Mouse (Mus musculus) limb, embryonic 11.5 days (tissue): ENCODE results near the gene G6pc. TPM values are rescaled to one million over a fixed set of nuclear protein-coding genes. Genes with fewer than 3 reads are reported as not detected.
A peak's percentile ranks its signal among the peaks of the same experiment; 100 is the strongest.
"Not testable (repeated sequence)": the region's sequence is repeated elsewhere in the genome, so short reads cannot be mapped to it uniquely, and the experiment has no call there.

Source experiments
- ATAC-seq: fragments of 200-750 bp; cut with Nextera tagmentation; 2 replicates; pipeline ENCODE4 v1.8.0; 2017; ENCODE audit warnings: low read depth; ENCODE audit not compliant: insufficient number of reproducible peaks, low FRiP score, low TSS enrichment
- DNase-seq: peaks from one replicate; pipeline ENCODE4 v3.0.0-alpha.2; 2015; ENCODE audit warnings: low spot score
- H3K27ac ChIP-seq: fragments of 300-500 bp; sonication (generic); replicated peaks from 2 replicates; pipeline ENCODE4 v1.5.1; 2014; ENCODE audit warnings: low read depth, mild to moderate bottlenecking, low read length
- H3K27me3 ChIP-seq: fragments of 300-500 bp; sonication (generic); 2 replicates; pipeline ENCODE4 v1.6.1; 2014; ENCODE audit warnings: mild to moderate bottlenecking, low read length, mixed read lengths; ENCODE audit not compliant: control insufficient read depth, insufficient read depth
- H3K36me3 ChIP-seq: fragments of 300-500 bp; sonication (generic); 2 replicates; pipeline ENCODE4 v1.6.1; 2014; ENCODE audit warnings: mild to moderate bottlenecking, low read length, moderate library complexity, mixed read lengths; ENCODE audit not compliant: control insufficient read depth, insufficient read depth
- H3K4me1 ChIP-seq: fragments of 300-500 bp; sonication (generic); 2 replicates; pipeline ENCODE4 v1.6.1; 2014; ENCODE audit warnings: low read length, mixed read lengths; ENCODE audit not compliant: control insufficient read depth, insufficient read depth
- H3K4me2 ChIP-seq: fragments of 300-500 bp; sonication (generic); 2 replicates; pipeline ENCODE4 v1.6.1; 2014; ENCODE audit warnings: low read depth, mild to moderate bottlenecking, moderate library complexity; ENCODE audit not compliant: severe bottlenecking
- H3K4me3 ChIP-seq: fragments of 300-500 bp; sonication (generic); 2 replicates; pipeline ENCODE4 v1.5.1; 2014; ENCODE audit warnings: low read depth, low read length
- H3K9ac ChIP-seq: fragments of 300-500 bp; sonication (generic); 2 replicates; pipeline ENCODE4 v1.6.1; 2014; ENCODE audit warnings: mild to moderate bottlenecking, low read length
- H3K9me3 ChIP-seq: fragments of 300-500 bp; sonication (generic); 2 replicates; pipeline ENCODE4 v1.6.1; 2016; ENCODE audit warnings: low read length; ENCODE audit not compliant: control insufficient read depth
- WGBS: fragments of 180-500 bp; shearing (Covaris S2); extraction: QIAGEN DNeasy Blood & Tissue Kit; methylation state at CpG from one replicate; pipeline ENCODE4 v1.1.7; 2014; 5-methylcytosine and 5-hydroxymethylcytosine counted together
- polyA plus RNA-seq: library from polyadenylated mRNA; unstranded; fragments of >200 nt; fragmentation: Nextera tagmentation; extraction: Ambion mirVana; gene quantifications from 2 replicates; pipeline ENCODE4 v1.2.1, GENCODE M21; 2014

Gene G6pc
- not detected in 2 replicates for polyA plus RNA-seq

GRCm38 (mm10) chr11:101367326-101367935 lies at the start of gene G6pc:
Gene G6pc (plus strand): TSS chr11:101367561.
- H3K4me3 ChIP-seq, result no peak within 1 kb of the TSS
- no peak within 1 kb of the TSS for H3K4me2 ChIP-seq
- no peaks in the 10 kb centered on the region for H3K27me3 ChIP-seq
- no peaks in the 10 kb centered on the region for H3K9me3 ChIP-seq
- no peaks in the 10 kb centered on the region for H3K4me1 ChIP-seq
- no peak within 1 kb of the TSS for H3K9ac ChIP-seq
- DNase-seq (no peak), ATAC-seq (no peak)
- H3K27ac ChIP-seq, result no peak within 1 kb of the TSS
- 90% methylated on average over 8 of the region's 8 CpGs for WGBS
- no peaks in the 10 kb centered on the region for H3K36me3 ChIP-seq

GRCm38 (mm10) chr11:101323609-101324008 lies 43.8 kb upstream of the G6pc start:
- Histone ChIP-seq H3K4me3 (no peak overlapping the region), H3K36me3 (peaks cover 32% of the 10 kb centered on the region), H3K27me3 (no peaks in the 10 kb centered on the region), H3K4me1 (no peaks in the 10 kb centered on the region), H3K4me2 (no peak overlapping the region), H3K9me3 (no peaks in the 10 kb centered on the region), H3K9ac (no peak overlapping the region), H3K27ac (no peak overlapping the region)
- whole genome bisulfite sequencing, result 20% methylated on average over 4 of the region's 4 CpGs
- ATAC-seq, result no peak
- DNase-seq, result peak; percentile 81

- no peak for ATAC-seq
- no peaks in the 10 kb centered on the region for H3K4me1 ChIP-seq
- DNase-seq, result no peak
- no peak within 1 kb of the TSS for H3K9ac ChIP-seq
- no peak within 1 kb of the TSS for H3K27ac ChIP-seq
- H3K36me3 ChIP-seq, result peaks cover 28% of the 10 kb centered on the region
- no peaks in the 10 kb centered on the region for H3K27me3 ChIP-seq
- no peak within 1 kb of the TSS for H3K4me2 ChIP-seq
- no peak within 1 kb of the TSS for H3K4me3 ChIP-seq
- WGBS, result 92% methylated on average over 5 of the region's 5 CpGs
- no peaks in the 10 kb centered on the region for H3K9me3 ChIP-seq
Measured at GRCm38 (mm10) chr11:101324763-101325162, 42.6 kb upstream of the G6pc start, which contains the start of gene Aoc2. Gene Aoc2 (plus strand): TSS chr11:101325063.

GRCm38 (mm10) chr11:101325201-101325600 lies 42.2 kb upstream of the G6pc start:
- not testable (repeated sequence) for H3K27me3 ChIP-seq, H3K4me1 ChIP-seq, H3K4me2 ChIP-seq, H3K9ac ChIP-seq, ATAC-seq, H3K4me3 ChIP-seq, DNase-seq, H3K27ac ChIP-seq, H3K9me3 ChIP-seq
- 91% methylated on average over 11 of the region's 11 CpGs for WGBS
- H3K36me3 ChIP-seq, result peaks cover 28% of the 10 kb centered on the region

- H3K27me3 ChIP-seq, result no peaks in the 10 kb centered on the region
- H3K4me2 ChIP-seq, result no peak overlapping the region
- 85% methylated on average over 11 of the region's 11 CpGs for WGBS
- H3K9me3 ChIP-seq, result no peaks in the 10 kb centered on the region
- no peak for DNase-seq
- no peak overlapping the region for H3K4me3 ChIP-seq
- H3K27ac ChIP-seq, result no peak overlapping the region
- H3K4me1 ChIP-seq, result no peaks in the 10 kb centered on the region
- no peak overlapping the region for H3K9ac ChIP-seq
- peaks cover 21% of the 10 kb centered on the region for H3K36me3 ChIP-seq
- no peak for ATAC-seq
Measured at GRCm38 (mm10) chr11:101326147-101326546, 41.2 kb upstream of the G6pc start.

- Histone ChIP-seq H3K27me3 (no peaks in the 10 kb centered on the region), H3K4me2 (no peak overlapping the region), H3K9ac (no peak overlapping the region), H3K4me1 (no peaks in the 10 kb centered on the region), H3K27ac (no peak overlapping the region), H3K4me3 (no peak overlapping the region), H3K36me3 (peaks cover 14% of the 10 kb centered on the region), H3K9me3 (no peaks in the 10 kb centered on the region)
- ATAC-seq (no peak), DNase-seq (no peak)
- WGBS, result 47% methylated on average over 3 of the region's 3 CpGs
Measured at GRCm38 (mm10) chr11:101327311-101327710, 40.0 kb upstream of the G6pc start.

GRCm38 (mm10) chr11:101328941-101329635 lies 38.3 kb upstream of the G6pc start:
- H3K4me2 ChIP-seq, result no peak overlapping the region
- no peaks in the 10 kb centered on the region for H3K27me3 ChIP-seq
- no peak overlapping the region for H3K27ac ChIP-seq
- H3K9ac ChIP-seq, result no peak overlapping the region
- ATAC-seq (no peak), DNase-seq (no peak)
- H3K4me3 ChIP-seq, result no peak overlapping the region
- peaks cover 8% of the 10 kb centered on the region for H3K36me3 ChIP-seq
- no peaks in the 10 kb centered on the region for H3K9me3 ChIP-seq
- peaks cover 4% of the 10 kb centered on the region; the same call in 1 of the 2 replicates for H3K4me1 ChIP-seq
- WGBS, result 85% methylated on average over 6 of the region's 6 CpGs

DNA sequence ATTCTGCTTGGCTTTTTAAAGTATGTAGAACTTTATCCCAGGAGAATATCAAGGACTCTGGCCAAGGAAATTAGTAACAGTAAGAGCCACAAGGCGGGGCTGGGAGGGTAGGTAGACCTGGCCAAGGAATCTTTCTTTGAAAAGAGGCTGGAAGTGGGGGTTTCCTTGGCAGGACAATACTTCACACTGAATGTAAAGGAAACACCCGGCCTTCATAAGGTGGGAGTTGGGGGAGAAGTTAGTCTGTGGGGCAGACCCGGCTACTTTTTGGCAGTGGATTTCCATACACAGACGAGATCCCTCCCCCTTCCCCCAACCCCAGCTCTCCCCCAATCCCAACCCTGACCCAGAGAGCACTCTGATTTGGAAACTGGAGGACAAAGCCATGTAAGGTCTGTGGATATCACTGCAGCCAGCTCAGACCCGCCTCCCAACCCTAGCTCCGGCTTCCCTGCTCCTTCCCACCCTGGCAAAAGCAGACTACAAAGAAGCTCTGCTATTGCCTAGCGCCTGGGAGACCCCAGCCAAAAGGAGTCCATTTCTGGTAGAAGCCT lies 36.9 kb upstream of the G6pc start, which contains the start of gene Aoc3:
Gene Aoc3, plus strand, starts transcription at position 235 of the 554 bp plus-strand sequence.
- 75% methylated on average over 7 of the region's 7 CpGs for WGBS
- Histone ChIP-seq H3K36me3 (peaks cover 6% of the 10 kb centered on the region), H3K9me3 (no peaks in the 10 kb centered on the region), H3K9ac (no peak within 1 kb of the TSS), H3K27ac (no peak within 1 kb of the TSS), H3K4me3 (no peak within 1 kb of the TSS), H3K4me1 (peaks cover 8% of the 10 kb centered on the region; the same call in 1 of the 2 replicates), H3K4me2 (no peak within 1 kb of the TSS), H3K27me3 (no peaks in the 10 kb centered on the region)
- DNase-seq (no peak), ATAC-seq (no peak)
